Mouse (Mus musculus): ENCODE results near the gene Ttbk2. TPM values are rescaled to one million over a fixed set of nuclear protein-coding genes. Genes with fewer than 3 reads are reported as not detected.

Gene Ttbk2
- polyA plus RNA-seq, 1 experiment from 2014 or later: 12.3 TPM

DNA sequence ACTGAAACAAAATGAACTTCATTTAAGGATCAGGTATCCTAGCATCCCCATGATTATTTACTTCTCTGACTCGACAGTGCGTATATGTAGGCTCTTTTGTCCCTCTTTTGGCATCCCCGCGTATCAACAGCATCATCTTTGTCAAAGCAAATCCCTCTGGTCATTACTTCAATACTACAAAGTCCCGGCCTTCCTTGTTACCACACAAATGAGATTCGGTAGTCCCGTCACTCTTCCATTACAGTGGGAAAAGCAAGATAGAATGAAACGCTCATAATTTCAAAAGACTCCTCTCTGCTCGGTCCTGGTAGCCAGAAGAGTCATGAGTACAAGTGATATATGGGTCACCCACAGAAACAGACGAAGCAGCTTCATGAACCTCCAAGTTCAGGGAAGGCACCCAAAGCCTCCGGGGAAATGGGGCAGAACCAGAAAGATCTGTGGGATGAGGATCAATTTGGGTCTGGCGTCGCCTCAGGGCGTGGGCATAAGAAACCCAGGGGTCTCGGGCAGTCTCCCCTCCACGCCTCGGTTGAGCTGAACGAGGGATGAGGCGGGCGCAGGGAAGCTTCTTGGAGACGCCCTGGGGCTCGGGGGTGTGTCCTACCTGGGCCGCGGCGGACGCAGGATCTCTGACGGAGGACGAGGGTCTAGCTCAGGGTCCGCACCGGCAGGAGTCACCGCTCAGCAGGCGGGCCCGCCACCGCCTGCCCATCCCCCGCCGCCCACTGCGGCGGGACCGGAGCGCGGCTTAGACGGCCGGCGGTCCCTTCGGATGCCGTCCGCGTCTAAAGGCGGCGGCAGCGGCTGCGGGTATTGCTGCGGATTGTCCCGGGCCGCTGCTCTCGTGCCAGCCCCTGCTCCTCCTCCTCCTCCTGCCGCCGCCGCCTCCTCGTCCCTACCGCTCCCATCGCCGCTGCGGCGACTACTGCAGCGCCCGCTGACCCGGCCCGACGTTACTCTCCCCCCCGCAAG, 668 bp downstream of the Ttbk2 start, which contains the start of gene Cdan1:
Gene Cdan1 (minus strand): TSS at position 680 of the 975 bp plus-strand sequence.
- Histone ChIP-seq H3K4me3 (peak within 1 kb of the TSS; percentile 92), H3K4me1 (replicated peaks) (peaks cover 22% of the 10 kb centered on the region), H3K27me3 (no peaks in the 10 kb centered on the region), H3K9ac (peak within 1 kb of the TSS; percentile 90), H3K36me3 (no peaks in the 10 kb centered on the region), H3K9me3 (no peaks in the 10 kb centered on the region), H3K4me2 (peak within 1 kb of the TSS; percentile 71), H3K27ac (replicated peaks) (peak within 1 kb of the TSS; percentile 91)
- WGBS: under 1% methylated on average over 67 of the region's 71 CpGs
- ATAC-seq (ENCODE audit: low read depth): peak; percentile 76

- no peak for ATAC-seq (ENCODE audit: low read depth)
- H3K36me3 ChIP-seq: no peaks in the 10 kb centered on the region
- H3K4me2 ChIP-seq: no peak overlapping the region
- H3K27me3 ChIP-seq: no peaks in the 10 kb centered on the region
- H3K9me3 ChIP-seq: no peaks in the 10 kb centered on the region
- H3K4me3 ChIP-seq: no peak overlapping the region
- H3K27ac ChIP-seq (replicated peaks): no peak overlapping the region
- no peak overlapping the region for H3K9ac ChIP-seq
- WGBS: 96% methylated on average over 1 of the region's 1 CpGs
- H3K4me1 ChIP-seq (replicated peaks): peaks cover 12% of the 10 kb centered on the region
These were observed 5.1 kb downstream of the Ttbk2 start for GRCm38 (mm10) chr2:120845280-120845679.

GRCm38 (mm10) chr2:120843990-120844389, 6.4 kb downstream of the Ttbk2 start:
- 84% methylated on average over 4 of the region's 4 CpGs for WGBS
- Histone ChIP-seq H3K36me3 (no peaks in the 10 kb centered on the region), H3K27me3 (no peaks in the 10 kb centered on the region)

DNA sequence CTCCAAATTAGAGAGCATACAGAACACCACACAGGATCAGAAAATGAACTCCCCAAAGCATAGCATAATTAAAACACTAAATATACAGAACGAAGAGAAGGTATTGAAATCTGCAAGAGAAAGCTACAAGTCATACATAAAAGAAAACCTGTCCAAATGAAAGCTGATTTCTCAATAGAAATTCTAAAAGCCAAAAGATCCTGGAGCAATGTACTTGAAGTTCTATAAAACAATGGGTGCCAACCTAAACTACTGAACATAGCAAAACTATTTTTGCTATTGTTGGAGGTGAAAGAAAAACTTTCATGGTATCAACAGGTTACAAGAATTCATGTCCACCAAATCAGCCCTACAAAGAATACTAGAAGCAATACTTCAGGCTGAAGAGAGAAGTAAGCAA, 9.2 kb downstream of the Ttbk2 start:
- Histone ChIP-seq H3K27me3 (no peaks in the 10 kb centered on the region), H3K4me3 (no peak overlapping the region), H3K9ac (no peak overlapping the region), H3K36me3 (peaks cover 6% of the 10 kb centered on the region; the same call in 1 of the 2 replicates), H3K4me2 (no peak overlapping the region), H3K27ac (replicated peaks) (no peak overlapping the region), H3K4me1 (replicated peaks) (no peaks in the 10 kb centered on the region), H3K9me3 (0 out of 2 replicates have a peak, but pooled peaks cover 6% of the 10 kb centered on the region)
- no peak for ATAC-seq (ENCODE audit: low read depth)
- WGBS: 89% methylated on average over 1 of the region's 1 CpGs

More at GRCm38 (mm10) chr2:120843990-120844389, 6.4 kb downstream of the Ttbk2 start:
- Histone ChIP-seq H3K4me2 (no peak overlapping the region), H3K9ac (no peak overlapping the region), H3K9me3 (no peaks in the 10 kb centered on the region), H3K4me1 (replicated peaks) (peaks cover 9% of the 10 kb centered on the region), H3K27ac (replicated peaks) (no peak overlapping the region), H3K4me3 (no peak overlapping the region)
- no peak for ATAC-seq (ENCODE audit: low read depth)

DNA sequence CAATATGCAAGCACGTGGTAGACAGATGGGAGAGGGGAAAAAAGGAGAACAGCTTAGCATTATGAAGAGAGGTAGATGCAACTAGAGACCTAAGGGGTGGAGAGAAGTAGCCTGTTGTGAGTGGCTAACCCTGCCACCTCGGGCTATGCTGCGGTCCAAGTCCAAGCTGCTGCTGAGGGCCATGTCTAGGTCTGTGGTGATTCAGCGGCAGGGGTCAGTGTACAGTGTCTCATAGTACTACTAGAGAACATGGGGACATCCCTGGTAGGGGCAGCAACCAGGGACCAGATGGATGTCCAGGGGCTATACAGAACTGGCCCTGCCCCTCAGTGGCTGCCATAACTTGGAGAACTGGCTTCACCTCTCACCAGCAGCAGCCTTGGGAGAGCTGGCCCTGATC, 15.2 kb downstream of the Ttbk2 start:
- no peak overlapping the region for H3K4me2 ChIP-seq
- no peak; the same call in 1 of the 2 replicates for ATAC-seq (ENCODE audit: low read depth)
- H3K27me3 ChIP-seq: no peaks in the 10 kb centered on the region
- H3K4me1 ChIP-seq (replicated peaks): no peaks in the 10 kb centered on the region
- WGBS: 93% methylated on average over 4 of the region's 4 CpGs
- H3K4me3 ChIP-seq: no peak overlapping the region
- no peak overlapping the region for H3K9ac ChIP-seq
- H3K36me3 ChIP-seq: peaks cover 25% of the 10 kb centered on the region
- 0 out of 2 replicates have a peak, but pooled peaks cover 11% of the 10 kb centered on the region for H3K9me3 ChIP-seq
- H3K27ac ChIP-seq (replicated peaks): no peak overlapping the region

DNA sequence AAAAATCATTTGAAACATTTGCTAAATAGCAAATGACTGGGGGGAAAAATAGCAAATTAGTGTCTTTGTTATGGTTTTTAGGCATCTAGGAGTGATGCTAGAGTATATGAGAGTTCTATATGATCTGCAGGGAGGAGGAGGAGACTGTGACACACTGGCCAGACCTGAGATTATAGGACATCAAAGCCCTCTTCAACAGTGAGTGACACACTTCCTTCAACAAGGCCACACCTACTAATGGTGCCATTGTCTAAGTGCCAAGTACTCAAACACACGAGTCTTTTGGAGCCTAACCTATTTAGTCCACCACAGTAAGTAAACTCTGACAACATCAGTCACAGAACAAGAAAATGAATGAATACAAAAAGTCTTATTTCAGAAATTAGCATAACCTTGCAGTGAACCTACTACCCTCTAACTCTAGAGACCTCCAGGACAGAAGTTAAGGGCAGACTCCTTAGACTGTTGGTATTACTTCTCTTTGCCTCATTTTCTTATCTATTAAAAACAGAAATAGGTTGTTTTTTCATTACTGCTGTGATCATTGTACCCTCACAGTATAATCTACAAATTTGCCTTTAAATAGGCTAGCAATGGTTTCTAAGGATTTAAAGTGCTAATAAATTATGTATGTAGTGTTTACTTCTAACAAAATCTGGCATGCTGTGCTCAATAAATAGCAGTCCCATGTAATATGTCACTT, 23.3 kb downstream of the Ttbk2 start:
- no peak overlapping the region for H3K4me3 ChIP-seq
- WGBS: 66% methylated on average over 1 of the region's 1 CpGs
- ATAC-seq (ENCODE audit: low read depth): no peak
- H3K27ac ChIP-seq (replicated peaks): no peak overlapping the region
- H3K4me2 ChIP-seq: no peak overlapping the region
- H3K36me3 ChIP-seq: peaks cover 8% of the 10 kb centered on the region
- no peaks in the 10 kb centered on the region for H3K27me3 ChIP-seq
- no peaks in the 10 kb centered on the region for H3K9me3 ChIP-seq
- H3K4me1 ChIP-seq (replicated peaks): no peaks in the 10 kb centered on the region
- H3K9ac ChIP-seq: no peak overlapping the region

GRCm38 (mm10) chr2:120770265-120770935, 80.0 kb downstream of the Ttbk2 start:
- peaks cover 53% of the 10 kb centered on the region for H3K36me3 ChIP-seq
- no peak overlapping the region for H3K4me3 ChIP-seq
- H3K27me3 ChIP-seq: no peaks in the 10 kb centered on the region
- 96% methylated on average over 2 of the region's 2 CpGs for WGBS
- H3K9ac ChIP-seq: no peak overlapping the region
- ATAC-seq (ENCODE audit: low read depth): no peak
- no peak overlapping the region for H3K27ac ChIP-seq (replicated peaks)
- H3K9me3 ChIP-seq: no peaks in the 10 kb centered on the region
- no peaks in the 10 kb centered on the region for H3K4me1 ChIP-seq (replicated peaks)
- no peak overlapping the region for H3K4me2 ChIP-seq

DNA sequence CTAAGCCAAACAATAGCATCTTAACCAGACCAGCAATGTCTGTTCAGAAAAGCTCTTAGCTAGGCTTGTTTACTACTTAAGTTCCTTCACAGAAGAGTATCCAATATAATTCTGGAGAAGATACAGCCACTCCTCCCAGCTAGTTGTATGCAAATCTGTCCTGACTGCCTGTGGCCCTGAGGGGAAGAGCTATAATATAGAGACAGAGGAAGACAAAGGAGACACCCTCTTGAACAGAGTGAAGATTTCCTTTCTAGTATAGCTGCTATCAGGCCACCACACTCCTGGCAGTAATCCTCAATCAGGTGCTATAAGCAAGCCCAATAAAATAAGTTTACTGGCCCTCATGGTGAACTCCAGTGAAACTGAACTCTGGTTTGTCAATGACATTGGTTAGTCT, 88.5 kb downstream of the Ttbk2 start:
- Histone ChIP-seq H3K36me3 (peaks cover 66% of the 10 kb centered on the region), H3K9ac (no peak overlapping the region), H3K4me3 (no peak overlapping the region), H3K4me1 (replicated peaks) (no peaks in the 10 kb centered on the region), H3K27me3 (no peaks in the 10 kb centered on the region), H3K9me3 (no peaks in the 10 kb centered on the region), H3K27ac (replicated peaks) (no peak overlapping the region), H3K4me2 (no peak overlapping the region)
- ATAC-seq (ENCODE audit: low read depth): no peak

- H3K36me3 ChIP-seq: peaks cover 77% of the 10 kb centered on the region
- 93% methylated on average over 2 of the region's 2 CpGs for WGBS
These were observed 102.4 kb downstream of the Ttbk2 start for GRCm38 (mm10) chr2:120748041-120748440.

GRCm38 (mm10) chr2:120745496-120745895, 104.9 kb downstream of the Ttbk2 start:
- Histone ChIP-seq H3K4me3 (no peak overlapping the region), H3K9ac (no peak overlapping the region), H3K4me2 (no peak overlapping the region), H3K36me3 (peaks cover 82% of the 10 kb centered on the region), H3K27me3 (no peaks in the 10 kb centered on the region), H3K4me1 (replicated peaks) (no peaks in the 10 kb centered on the region), H3K27ac (replicated peaks) (no peak overlapping the region), H3K9me3 (no peaks in the 10 kb centered on the region)
- 84% methylated on average over 1 of the region's 1 CpGs for WGBS
- ATAC-seq (ENCODE audit: low read depth): no peak

More at GRCm38 (mm10) chr2:120748041-120748440, 102.4 kb downstream of the Ttbk2 start:
- Histone ChIP-seq H3K4me1 (replicated peaks) (no peaks in the 10 kb centered on the region), H3K4me3 (no peak overlapping the region), H3K27ac (replicated peaks) (no peak overlapping the region), H3K27me3 (no peaks in the 10 kb centered on the region), H3K4me2 (no peak overlapping the region), H3K9ac (no peak overlapping the region), H3K9me3 (no peaks in the 10 kb centered on the region)
- ATAC-seq (ENCODE audit: low read depth): no peak

DNA sequence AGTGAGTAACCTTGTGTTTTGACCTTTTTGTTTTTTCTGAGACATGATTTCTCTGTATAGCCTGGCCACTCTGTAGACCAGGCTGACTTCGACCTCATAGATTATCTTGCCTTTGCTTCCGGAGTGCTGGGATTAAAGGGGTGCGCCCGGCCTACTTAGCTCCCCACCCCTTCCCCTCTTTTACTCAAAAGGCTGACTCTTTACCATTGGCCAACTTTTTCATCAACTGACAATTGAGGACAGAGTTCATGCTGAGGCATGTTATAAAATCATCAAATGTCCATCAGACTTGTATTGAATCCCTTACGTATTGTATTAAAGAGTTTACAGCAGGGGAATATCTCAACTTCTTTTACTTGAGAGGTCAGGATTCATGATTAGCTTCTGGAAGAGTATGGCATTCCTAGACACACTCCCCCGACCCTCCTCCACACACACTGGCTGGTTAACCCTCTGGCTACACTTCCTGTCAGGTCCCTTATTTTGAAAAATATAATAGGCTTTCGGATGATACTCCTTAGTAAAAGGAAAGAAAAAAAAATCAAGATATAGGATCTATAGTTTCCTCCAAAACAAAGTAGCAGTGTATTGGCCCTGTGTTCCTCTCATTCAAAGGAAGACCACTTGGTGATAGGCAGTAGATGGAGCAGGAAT, 118.4 kb downstream of the Ttbk2 start:
- no peak for ATAC-seq (ENCODE audit: low read depth)
- peak overlapping the region; percentile 92 for H3K27ac ChIP-seq (replicated peaks)
- H3K27me3 ChIP-seq: no peaks in the 10 kb centered on the region
- H3K9me3 ChIP-seq: no peaks in the 10 kb centered on the region
- H3K9ac ChIP-seq: peak overlapping the region; percentile 95
- H3K4me2 ChIP-seq: peak overlapping the region; percentile 95
- 37% methylated on average over 7 of the region's 7 CpGs for WGBS
- H3K4me1 ChIP-seq (replicated peaks): peaks cover 37% of the 10 kb centered on the region
- H3K4me3 ChIP-seq: peak overlapping the region; percentile 92
- peaks cover 27% of the 10 kb centered on the region for H3K36me3 ChIP-seq
